Mouse (Mus musculus) stomach, embryonic 15.5 days (tissue): Measurements from ENCODE around the gene Slitrk4. TPM values are rescaled to one million over a fixed set of nuclear protein-coding genes. Genes with fewer than 3 reads are reported as not detected.
A peak's percentile ranks its signal among the peaks of the same experiment; 100 is the strongest.

ENCODE experiments used
- ATAC-seq: fragments of 200-750 bp; cut with Nextera tagmentation; 2 replicates; pipeline ENCODE4 v1.8.0; 2017; ENCODE audit warnings: low read depth, moderate number of reproducible peaks, moderate TSS enrichment; ENCODE audit not compliant: insufficient read depth, low FRiP score
- H3K27ac ChIP-seq: fragments of 300-500 bp; sonication (generic); 2 replicates; pipeline ENCODE4 v1.5.1; 2015; ENCODE audit warnings: mild to moderate bottlenecking, inconsistent platforms
- H3K27me3 ChIP-seq: fragments of 300-500 bp; sonication (generic); replicated peaks from 2 replicates; pipeline ENCODE4 v1.6.1; 2015; ENCODE audit warnings: inconsistent platforms
- H3K36me3 ChIP-seq: fragments of 300-500 bp; sonication (generic); 2 replicates; pipeline ENCODE4 v1.6.1; 2015; ENCODE audit warnings: inconsistent platforms
- H3K4me1 ChIP-seq: fragments of 300-500 bp; sonication (generic); 2 replicates; pipeline ENCODE4 v1.6.1; 2015; ENCODE audit warnings: inconsistent platforms
- H3K4me2 ChIP-seq: fragments of 300-500 bp; sonication (generic); 2 replicates; pipeline ENCODE4 v1.6.1; 2015; ENCODE audit warnings: mild to moderate bottlenecking, inconsistent platforms
- H3K4me3 ChIP-seq: fragments of 300-500 bp; sonication (generic); replicated peaks from 2 replicates; pipeline ENCODE4 v1.5.1; 2015; ENCODE audit warnings: inconsistent platforms
- H3K9ac ChIP-seq: fragments of 300-500 bp; sonication (generic); 2 replicates; pipeline ENCODE4 v1.6.1; 2015; ENCODE audit warnings: inconsistent platforms
- H3K9me3 ChIP-seq: fragments of 300-500 bp; sonication (generic); 2 replicates; pipeline ENCODE4 v1.6.1; 2016; ENCODE audit warnings: inconsistent platforms
- WGBS: fragments of 180-500 bp; shearing (Covaris S2); methylation state at CpG from one replicate; pipeline ENCODE4 v1.1.7; 2015; 5-methylcytosine and 5-hydroxymethylcytosine counted together
- polyA plus RNA-seq: library from polyadenylated mRNA; unstranded; fragments of >200 nt; fragmentation: Nextera tagmentation; extraction: Ambion mirVana; gene quantifications from 2 replicates; pipeline ENCODE4 v1.2.1, GENCODE M21; 2015

Slitrk4 gene
- 2.6 and 3.2 TPM in 2 replicates for polyA plus RNA-seq

DNA sequence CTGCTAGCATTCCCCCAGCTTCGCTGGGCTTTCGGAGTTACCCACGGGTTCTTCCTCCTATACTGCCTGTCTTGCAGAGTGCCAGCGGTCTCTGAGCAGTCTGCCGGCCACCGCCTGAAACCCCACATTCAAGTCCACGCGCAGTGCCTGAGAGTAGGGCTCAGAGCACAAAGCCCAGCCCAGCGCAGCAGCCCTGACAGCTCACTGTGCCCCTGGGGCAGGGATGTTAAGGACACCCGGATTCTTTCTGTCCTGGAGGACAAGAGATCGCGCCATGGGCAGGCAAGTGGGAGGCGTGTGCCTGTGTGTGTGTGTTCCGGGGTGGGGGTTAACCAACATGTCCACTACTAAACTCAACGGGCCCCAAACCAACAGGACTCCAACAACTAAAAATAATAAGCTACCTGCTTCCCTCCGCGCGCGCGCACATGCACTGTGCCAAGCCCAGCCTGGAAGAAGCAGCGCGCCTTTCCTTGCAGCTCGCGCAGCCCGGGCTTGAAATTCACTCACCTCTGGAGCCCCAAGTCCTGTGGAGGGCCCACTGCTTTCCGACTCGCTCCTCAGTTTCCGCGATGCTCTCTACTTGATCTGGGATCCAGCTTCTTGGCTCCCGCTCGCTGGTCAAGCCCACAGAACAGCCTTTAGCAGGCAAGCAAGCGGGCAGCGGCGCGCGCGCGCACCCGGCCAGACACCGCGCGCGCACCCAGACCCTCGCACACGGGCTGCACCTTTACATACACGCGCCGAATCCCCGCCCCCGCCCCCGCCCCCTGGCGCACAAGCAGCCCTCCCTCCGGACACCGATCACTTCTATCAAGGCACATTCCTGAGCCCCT is at the start of gene Slitrk4:
Gene Slitrk4, minus strand, starts transcription at position 707 of the 836 bp plus-strand sequence.
- H3K4me2 ChIP-seq: peak within 1 kb of the TSS; percentile 69
- no peak within 1 kb of the TSS for H3K27ac ChIP-seq
- no peaks in the 10 kb centered on the region for H3K4me1 ChIP-seq
- H3K4me3 ChIP-seq: peak within 1 kb of the TSS; percentile 41
- no peaks in the 10 kb centered on the region for H3K9me3 ChIP-seq
- no peaks in the 10 kb centered on the region for H3K27me3 ChIP-seq
- ATAC-seq: no peak
- H3K36me3 ChIP-seq: no peaks in the 10 kb centered on the region
- 8% methylated on average over 54 of the region's 54 CpGs for WGBS
- H3K9ac ChIP-seq: no peak within 1 kb of the TSS

DNA sequence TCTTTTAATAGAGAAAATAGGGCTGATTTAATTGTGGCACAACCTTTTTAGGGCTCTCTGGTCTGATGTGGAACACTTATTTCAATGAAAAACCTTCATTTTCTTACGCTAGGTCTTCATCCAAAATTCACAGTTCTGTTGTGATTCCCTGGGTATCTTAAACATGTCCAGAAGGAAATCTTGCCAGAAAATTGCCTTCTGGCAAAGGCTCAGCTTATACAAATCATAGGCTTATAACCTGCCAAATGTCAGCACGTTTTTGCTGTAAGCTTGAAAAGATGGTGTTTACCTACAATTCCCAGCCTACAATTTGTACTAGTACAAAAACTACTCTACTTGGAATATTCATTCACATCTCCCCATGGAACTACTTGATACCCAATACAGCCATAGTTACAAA is 42.7 kb upstream of the Slitrk4 start:
- H3K9ac ChIP-seq: no peak overlapping the region
- no peaks in the 10 kb centered on the region for H3K9me3 ChIP-seq
- no peaks in the 10 kb centered on the region for H3K36me3 ChIP-seq
- no peak overlapping the region for H3K4me3 ChIP-seq
- H3K4me1 ChIP-seq: no peaks in the 10 kb centered on the region
- no peak overlapping the region for H3K27ac ChIP-seq
- ATAC-seq: no peak
- no peaks in the 10 kb centered on the region for H3K27me3 ChIP-seq
- 62% methylated on average over 2 of the region's 2 CpGs for WGBS
- no peak overlapping the region for H3K4me2 ChIP-seq

DNA sequence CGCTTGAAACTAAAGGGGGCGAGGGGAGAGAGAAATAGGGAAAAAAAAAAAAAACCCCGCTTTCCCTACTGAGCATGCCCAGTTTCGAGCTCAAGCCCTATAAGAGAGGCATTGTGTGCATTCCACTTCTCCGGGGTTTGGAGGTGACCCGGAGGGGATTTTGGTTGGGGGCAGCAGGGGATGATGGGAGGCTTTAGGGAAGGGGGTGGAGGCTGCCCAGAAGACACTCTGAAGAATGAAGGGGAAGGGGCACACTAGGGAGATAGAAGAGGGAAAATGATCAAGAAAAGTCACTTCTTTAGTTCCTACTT is 1.1 kb upstream of the Slitrk4 start:
- H3K4me2 ChIP-seq: peak overlapping the region; percentile 69; the same call in 1 of the 2 replicates
- no peaks in the 10 kb centered on the region for H3K9me3 ChIP-seq
- no peaks in the 10 kb centered on the region for H3K36me3 ChIP-seq
- no peaks in the 10 kb centered on the region for H3K27me3 ChIP-seq
- H3K9ac ChIP-seq: no peak overlapping the region
- H3K4me3 ChIP-seq: no peak overlapping the region
- WGBS: 12% methylated on average over 6 of the region's 6 CpGs
- H3K4me1 ChIP-seq: no peaks in the 10 kb centered on the region
- H3K27ac ChIP-seq: no peak overlapping the region
- no peak for ATAC-seq

DNA sequence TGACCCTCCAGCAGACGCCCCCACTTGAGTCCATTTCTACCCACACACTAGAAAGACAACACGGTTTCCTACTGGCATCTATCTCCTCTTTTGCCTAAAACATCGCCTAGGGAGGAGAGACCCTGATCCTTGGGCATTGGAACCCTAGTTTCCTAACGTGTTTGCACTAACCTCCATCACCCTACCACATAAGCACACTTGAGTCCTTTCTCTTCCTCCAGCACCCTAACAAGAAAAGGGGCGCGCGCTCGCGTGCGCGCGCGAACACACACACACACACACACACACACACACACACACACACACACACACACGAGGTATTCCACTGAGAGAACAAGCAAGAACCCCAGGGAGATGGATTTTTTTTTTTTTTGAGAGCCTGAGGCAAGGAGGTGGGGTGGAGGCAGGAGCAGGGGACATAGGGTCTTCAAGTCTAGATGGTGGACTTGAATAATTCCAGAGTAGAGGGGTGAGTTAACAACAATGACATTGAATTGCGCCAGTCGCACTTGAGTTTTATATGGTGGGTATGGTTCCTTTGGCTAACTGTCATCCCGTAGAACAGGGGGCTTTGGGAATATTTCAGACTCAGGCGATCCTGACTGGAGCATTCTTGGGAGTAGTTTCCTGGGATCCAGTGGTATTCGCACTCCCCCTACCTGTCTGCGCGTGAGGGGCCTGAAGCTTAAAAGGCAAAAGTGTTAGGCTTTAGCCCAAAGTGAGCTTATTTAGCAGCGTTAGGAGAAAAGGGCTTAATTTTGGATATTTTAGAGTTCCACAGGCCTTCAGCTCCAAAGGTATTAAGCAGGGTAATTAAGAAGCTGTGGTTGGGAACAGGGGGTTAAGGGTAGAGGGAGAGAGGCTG is 562 bp upstream of the Slitrk4 start:
- Histone ChIP-seq H3K4me3 (peak overlapping the region; percentile 41), H3K36me3 (no peaks in the 10 kb centered on the region), H3K4me2 (peak overlapping the region; percentile 69), H3K4me1 (no peaks in the 10 kb centered on the region), H3K27ac (no peak overlapping the region), H3K27me3 (no peaks in the 10 kb centered on the region), H3K9me3 (no peaks in the 10 kb centered on the region), H3K9ac (no peak overlapping the region)
- no peak for ATAC-seq
- 19% methylated on average over 22 of the region's 22 CpGs for WGBS

DNA sequence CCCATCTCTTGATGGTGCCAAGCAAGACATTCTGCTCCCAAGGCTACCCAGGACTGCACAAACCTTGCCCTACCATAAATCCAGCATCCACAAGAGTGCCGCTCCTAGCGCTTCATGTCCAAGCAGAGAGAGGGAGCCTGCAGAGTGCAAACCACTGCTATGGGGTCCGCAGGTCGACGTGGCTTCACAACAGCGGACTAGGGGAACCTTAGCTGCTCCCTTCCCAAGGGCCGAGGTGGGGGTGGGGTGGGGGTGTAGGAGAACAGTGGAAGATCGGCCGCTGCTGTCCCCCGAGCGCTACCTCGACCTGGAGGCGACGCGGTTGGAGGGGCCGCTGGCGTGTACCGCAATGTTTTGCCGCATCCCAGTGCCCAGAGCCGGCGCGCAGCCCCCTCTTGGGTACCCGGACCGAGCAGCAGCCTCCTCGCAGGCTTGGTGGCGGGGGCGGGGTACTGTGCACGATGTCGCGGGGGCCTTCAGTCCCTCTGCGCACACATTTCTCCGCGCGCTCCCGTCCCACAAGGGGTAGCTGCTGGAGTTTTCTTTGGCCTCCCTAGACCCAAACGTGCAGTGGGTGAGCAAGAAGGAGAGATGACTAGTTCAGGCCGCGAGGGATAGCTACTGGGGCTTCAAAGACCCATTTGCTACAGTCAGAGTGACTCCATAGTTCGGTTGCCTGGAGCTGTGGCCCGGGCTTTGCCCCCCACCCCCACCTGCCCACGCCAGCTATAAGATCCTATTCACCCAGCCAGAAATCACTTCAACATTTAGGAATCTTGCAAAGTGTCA is 1.1 kb downstream of the Slitrk4 start:
- peak overlapping the region; percentile 41 for H3K4me3 ChIP-seq
- H3K4me1 ChIP-seq: no peaks in the 10 kb centered on the region
- no peak overlapping the region for H3K27ac ChIP-seq
- H3K9ac ChIP-seq: no peak overlapping the region
- H3K36me3 ChIP-seq: no peaks in the 10 kb centered on the region
- ATAC-seq: no peak
- no peaks in the 10 kb centered on the region for H3K9me3 ChIP-seq
- 11% methylated on average over 40 of the region's 41 CpGs for WGBS
- H3K27me3 ChIP-seq: no peaks in the 10 kb centered on the region
- peak overlapping the region; percentile 69 for H3K4me2 ChIP-seq

DNA sequence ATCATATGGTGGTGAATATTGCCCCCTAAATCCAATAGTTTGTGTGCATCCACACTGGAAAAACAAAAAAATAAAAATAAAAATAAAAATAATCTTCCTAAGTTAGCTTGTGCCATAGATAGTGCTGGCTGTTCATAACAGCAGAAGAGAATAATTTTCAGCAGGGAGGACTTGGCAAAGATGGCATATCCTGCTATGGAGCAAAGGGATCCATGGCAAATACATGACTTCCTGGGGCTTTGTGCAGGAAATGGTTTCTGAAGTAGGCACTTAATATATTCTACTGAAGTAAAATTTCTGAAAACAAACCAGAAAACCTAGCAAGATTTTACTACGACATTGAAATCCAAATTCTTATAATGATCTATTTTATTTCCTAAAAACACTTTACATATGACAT is 13.3 kb downstream of the Slitrk4 start:
- Histone ChIP-seq H3K9me3 (no peaks in the 10 kb centered on the region), H3K36me3 (no peaks in the 10 kb centered on the region), H3K4me2 (no peak overlapping the region), H3K27me3 (no peaks in the 10 kb centered on the region), H3K9ac (no peak overlapping the region), H3K4me3 (no peak overlapping the region), H3K27ac (no peak overlapping the region), H3K4me1 (no peaks in the 10 kb centered on the region)
- WGBS: 71% methylated on average over 1 of the region's 1 CpGs
- no peak for ATAC-seq

Other genes starting within 250 kb of the Slitrk4 start
- gene Gm6760, start 124.8 kb downstream of the Slitrk4 start, polyA plus RNA-seq: not detected in 2 replicates
- not detected in 2 replicates for gene 3830417A13Rik, start 103.4 kb downstream of the Slitrk4 start, polyA plus RNA-seq